Mouse (Mus musculus) ES-E14 (cell line): ENCODE measurements around the gene Hist1h3b.

Experiments
- HCFC1 ChIP-seq: IDR thresholded peaks from 2 replicates; pipeline ENCODE4 v1.6.1; 2012; ENCODE audit warnings: low read length, inconsistent platforms, borderline replicate concordance; ENCODE audit not compliant: insufficient read depth
- MAFK ChIP-seq: IDR thresholded peaks from 2 replicates; pipeline ENCODE4 v1.6.1; 2014; ENCODE audit warnings: mild to moderate bottlenecking, low read depth, low read length, inconsistent platforms; ENCODE audit not compliant: insufficient read depth
- ZC3H11A ChIP-seq: IDR thresholded peaks from 2 replicates; pipeline ENCODE4 v1.6.1; 2012; ENCODE audit warnings: low read depth, mild to moderate bottlenecking, inconsistent platforms, low read length, borderline replicate concordance

DNA sequence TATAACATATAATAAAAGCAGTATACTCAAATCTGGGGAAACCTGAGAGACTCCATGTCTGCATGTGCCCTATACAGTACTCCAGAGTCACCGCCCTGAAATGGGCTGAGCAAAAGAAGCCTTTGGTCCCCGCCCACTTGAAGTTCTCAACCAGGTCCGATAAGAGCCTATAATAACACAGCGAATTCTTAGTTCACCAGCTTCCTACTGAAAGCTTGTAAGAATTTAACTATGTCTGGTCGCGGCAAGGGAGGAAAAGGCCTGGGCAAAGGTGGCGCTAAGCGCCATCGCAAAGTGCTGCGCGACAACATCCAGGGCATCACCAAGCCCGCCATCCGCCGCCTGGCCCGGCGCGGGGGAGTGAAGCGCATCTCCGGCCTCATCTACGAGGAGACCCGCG, 4.7 kb downstream of the Hist1h3b start, which contains the start of gene Hist1h4b:
- TF ChIP-seq ZC3H11A: no peak
- TF ChIP-seq MAFK: no peak
- peak; percentile 74; the same call in 1 of the 2 replicates for TF ChIP-seq HCFC1
